Mouse (Mus musculus) thymus, adult 2 months (tissue): ENCODE results near the gene Stk25.

ENCODE experiments used
- CTCF ChIP-seq: fragments of 200-500 bp; IDR thresholded peaks from 2 replicates; pipeline ENCODE4 v1.5.1; 2012; ENCODE audit warnings: mild to moderate bottlenecking, control low read depth, low read length, moderate library complexity, borderline replicate concordance; ENCODE audit not compliant: control insufficient read depth, poor library complexity, insufficient read depth; ENCODE audit errors: extremely low read depth
- POLR2A ChIP-seq: fragments of 200-500 bp; IDR thresholded peaks from 2 replicates; pipeline ENCODE4 v1.6.1; 2012; ENCODE audit warnings: mild to moderate bottlenecking, low read length, control low read depth, moderate library complexity; ENCODE audit not compliant: control insufficient read depth, poor library complexity, insufficient read depth; ENCODE audit errors: extremely low read depth

DNA sequence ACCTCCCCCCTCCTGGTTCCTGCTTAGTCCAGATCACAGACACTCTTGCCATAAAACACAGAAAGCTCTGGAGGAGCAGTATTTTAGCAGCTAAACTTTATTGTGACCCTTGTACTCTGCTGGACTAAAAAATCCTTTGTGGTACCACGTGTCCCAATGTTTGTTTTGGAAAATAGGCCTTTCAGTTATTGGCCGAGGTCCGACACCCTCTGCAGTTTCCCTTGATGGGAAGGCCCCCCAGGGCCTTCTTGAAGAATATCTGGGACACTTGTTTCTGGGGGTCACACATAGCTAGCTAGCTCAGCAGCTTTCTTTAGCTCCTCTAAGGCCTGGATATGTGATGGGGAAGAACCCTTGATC lies 28.5 kb upstream of the Stk25 start:
- TF ChIP-seq CTCF (no peak), POLR2A (no peak)
